Mouse (Mus musculus) liver, embryonic 12.5 days (tissue): Measurements from ENCODE around the gene Grin2b. TPM values are rescaled to one million over a fixed set of nuclear protein-coding genes. Genes with fewer than 3 reads are reported as not detected.

Experiments
- ATAC-seq: fragments of 200-750 bp; cut with Nextera tagmentation; 2 replicates; pipeline ENCODE4 v1.8.0; 2017; ENCODE audit warnings: moderate number of reproducible peaks, mild to moderate bottlenecking, moderate library complexity
- H3K27ac ChIP-seq: fragments of 300-500 bp; sonication (generic); 2 replicates; pipeline ENCODE4 v1.5.1; 2016; ENCODE audit warnings: mild to moderate bottlenecking
- H3K27me3 ChIP-seq: fragments of 300-500 bp; sonication (generic); replicated peaks from 2 replicates; pipeline ENCODE4 v1.6.1; 2016; ENCODE audit warnings: mild to moderate bottlenecking, moderate library complexity
- H3K36me3 ChIP-seq: fragments of 300-500 bp; sonication (generic); 2 replicates; pipeline ENCODE4 v1.6.1; 2016; ENCODE audit warnings: mild to moderate bottlenecking, moderate library complexity
- H3K4me1 ChIP-seq: fragments of 300-500 bp; sonication (generic); 2 replicates; pipeline ENCODE4 v1.6.1; 2016
- H3K4me2 ChIP-seq: fragments of 300-500 bp; sonication (generic); 2 replicates; pipeline ENCODE4 v1.6.1; 2016; ENCODE audit warnings: mild to moderate bottlenecking, moderate library complexity
- H3K4me3 ChIP-seq: fragments of 300-500 bp; sonication (generic); 2 replicates; pipeline ENCODE4 v1.5.1; 2016; ENCODE audit warnings: mild to moderate bottlenecking, moderate library complexity
- H3K9ac ChIP-seq: fragments of 300-500 bp; sonication (generic); 2 replicates; pipeline ENCODE4 v1.6.1; 2016; ENCODE audit warnings: mild to moderate bottlenecking, moderate library complexity
- H3K9me3 ChIP-seq: fragments of 300-500 bp; sonication (generic); replicated peaks from 2 replicates; pipeline ENCODE4 v1.6.1; 2016; ENCODE audit warnings: mild to moderate bottlenecking, moderate library complexity
- WGBS: fragments of 180-500 bp; shearing (Covaris S2); methylation state at CpG from one replicate; pipeline ENCODE4 v1.1.7; 2016; ENCODE audit not compliant: insufficient replicate concordance; 5-methylcytosine and 5-hydroxymethylcytosine counted together
- polyA plus RNA-seq: library from polyadenylated mRNA; unstranded; fragments of >200 nt; fragmentation: Nextera tagmentation; extraction: Ambion mirVana; gene quantifications from 2 replicates; pipeline ENCODE4 v1.2.1, GENCODE M21; 2016

The Grin2b gene
- polyA plus RNA-seq, 1 experiment from 2014 or later, result 0.26 TPM

- no peaks in the 10 kb centered on the region for H3K9me3 ChIP-seq
- ATAC-seq, result no peak
- no peak overlapping the region for H3K4me2 ChIP-seq
- WGBS, result 73% methylated on average over 11 of the region's 11 CpGs
- H3K4me1 ChIP-seq, result no peaks in the 10 kb centered on the region
- no peak overlapping the region for H3K9ac ChIP-seq
- H3K27me3 ChIP-seq, result no peaks in the 10 kb centered on the region
- no peak overlapping the region for H3K4me3 ChIP-seq
- H3K36me3 ChIP-seq, result no peaks in the 10 kb centered on the region
- H3K27ac ChIP-seq, result no peak overlapping the region
These were observed 11.2 kb downstream of the Grin2b start for GRCm38 (mm10) chr6:136162090-136162489.

DNA sequence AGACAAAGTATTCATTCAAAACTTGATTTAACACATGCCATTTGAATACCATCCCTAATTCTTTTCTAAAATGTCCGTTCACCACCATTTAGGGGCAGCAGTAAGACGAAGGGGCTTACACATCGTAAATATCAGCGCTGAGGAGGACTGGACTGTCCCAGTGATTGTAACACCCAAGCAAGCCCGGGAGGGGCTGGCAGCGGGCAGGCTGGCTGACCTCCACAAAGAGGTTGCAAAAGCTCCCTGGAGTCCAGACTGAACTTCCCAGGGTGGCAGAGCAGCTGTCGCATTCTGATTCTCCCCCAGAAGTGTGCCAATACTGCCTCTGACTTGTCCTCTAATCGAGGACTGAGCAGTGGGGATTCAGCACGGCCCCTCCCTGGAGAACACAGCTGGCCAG, 19.9 kb downstream of the Grin2b start:
- Histone ChIP-seq H3K27me3 (no peaks in the 10 kb centered on the region), H3K4me2 (no peak overlapping the region), H3K27ac (no peak overlapping the region), H3K9me3 (no peaks in the 10 kb centered on the region), H3K4me3 (no peak overlapping the region), H3K9ac (no peak overlapping the region), H3K36me3 (no peaks in the 10 kb centered on the region), H3K4me1 (no peaks in the 10 kb centered on the region)
- no peak for ATAC-seq
- 65% methylated on average over 9 of the region's 9 CpGs for WGBS

DNA sequence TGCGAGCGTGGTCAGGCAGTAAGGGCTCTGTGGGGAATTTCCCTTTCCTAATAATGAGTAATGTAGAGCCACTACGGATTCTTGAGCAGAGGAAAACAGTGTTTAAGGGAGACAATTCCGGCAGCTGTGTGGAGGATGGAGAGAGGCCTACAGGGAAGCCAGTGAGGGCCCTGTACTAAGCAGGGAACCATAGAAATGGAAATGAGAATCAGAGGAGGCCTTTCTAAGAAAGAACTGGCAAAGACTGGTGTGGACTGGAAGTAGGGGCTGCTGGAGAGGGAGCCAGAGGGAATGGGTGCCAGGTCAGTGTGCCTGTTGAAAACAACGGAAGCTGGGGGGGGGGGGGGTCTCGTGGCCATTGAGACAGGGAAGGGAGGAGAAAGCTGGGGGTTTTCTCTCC, 23.2 kb downstream of the Grin2b start:
- Histone ChIP-seq H3K9me3 (no peaks in the 10 kb centered on the region), H3K9ac (no peak overlapping the region), H3K4me3 (no peak overlapping the region), H3K27ac (no peak overlapping the region), H3K4me2 (no peak overlapping the region), H3K4me1 (no peaks in the 10 kb centered on the region), H3K36me3 (no peaks in the 10 kb centered on the region), H3K27me3 (no peaks in the 10 kb centered on the region)
- WGBS, result 54% methylated on average over 5 of the region's 6 CpGs
- ATAC-seq, result no peak

DNA sequence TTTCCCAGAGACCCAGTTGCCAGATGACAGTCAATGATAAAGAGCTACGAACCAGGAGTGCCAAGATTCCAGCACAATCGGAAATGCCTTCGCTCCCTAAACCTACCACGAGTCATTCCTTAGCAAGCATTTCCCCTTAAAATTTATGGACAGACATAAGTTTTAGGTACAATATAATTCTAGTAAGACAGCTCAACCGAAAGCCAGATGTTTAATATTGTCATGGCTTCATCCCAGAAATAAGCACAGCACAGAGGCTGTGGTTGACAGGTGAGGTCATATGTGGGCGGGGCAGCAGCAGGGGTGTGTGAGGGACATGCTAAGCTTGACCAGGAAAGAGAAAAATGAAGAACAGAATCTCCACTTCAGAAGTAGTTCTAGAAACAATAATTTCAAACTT, 33.3 kb downstream of the Grin2b start:
- WGBS, result 65% methylated on average over 6 of the region's 6 CpGs
- H3K9me3 ChIP-seq, result no peaks in the 10 kb centered on the region

GRCm38 (mm10) chr6:136130456-136130855, 42.9 kb downstream of the Grin2b start:
- 29% methylated on average over 10 of the region's 10 CpGs for WGBS
- Histone ChIP-seq H3K27ac (no peak overlapping the region), H3K4me3 (no peak overlapping the region), H3K4me2 (no peak overlapping the region), H3K36me3 (no peaks in the 10 kb centered on the region), H3K9me3 (no peaks in the 10 kb centered on the region), H3K4me1 (no peaks in the 10 kb centered on the region), H3K27me3 (no peaks in the 10 kb centered on the region), H3K9ac (no peak overlapping the region)
- no peak for ATAC-seq

More for the DNA sequence above, 33.3 kb downstream of the Grin2b start:
- H3K4me3 ChIP-seq, result no peak overlapping the region
- no peak overlapping the region for H3K27ac ChIP-seq
- H3K27me3 ChIP-seq, result no peaks in the 10 kb centered on the region
- no peak overlapping the region for H3K4me2 ChIP-seq
- ATAC-seq, result no peak
- H3K36me3 ChIP-seq, result no peaks in the 10 kb centered on the region
- no peak overlapping the region for H3K9ac ChIP-seq
- H3K4me1 ChIP-seq, result no peaks in the 10 kb centered on the region

GRCm38 (mm10) chr6:136122593-136122992, 50.7 kb downstream of the Grin2b start:
- no peaks in the 10 kb centered on the region for H3K4me1 ChIP-seq
- no peaks in the 10 kb centered on the region for H3K27me3 ChIP-seq
- no peak overlapping the region for H3K27ac ChIP-seq
- no peak overlapping the region for H3K9ac ChIP-seq
- WGBS, result 48% methylated on average over 3 of the region's 3 CpGs
- H3K4me3 ChIP-seq, result no peak overlapping the region
- ATAC-seq, result no peak
- no peak overlapping the region for H3K4me2 ChIP-seq
- H3K9me3 ChIP-seq, result peaks cover 9% of the 10 kb centered on the region; the same call in 1 of the 2 replicates
- no peaks in the 10 kb centered on the region for H3K36me3 ChIP-seq

DNA sequence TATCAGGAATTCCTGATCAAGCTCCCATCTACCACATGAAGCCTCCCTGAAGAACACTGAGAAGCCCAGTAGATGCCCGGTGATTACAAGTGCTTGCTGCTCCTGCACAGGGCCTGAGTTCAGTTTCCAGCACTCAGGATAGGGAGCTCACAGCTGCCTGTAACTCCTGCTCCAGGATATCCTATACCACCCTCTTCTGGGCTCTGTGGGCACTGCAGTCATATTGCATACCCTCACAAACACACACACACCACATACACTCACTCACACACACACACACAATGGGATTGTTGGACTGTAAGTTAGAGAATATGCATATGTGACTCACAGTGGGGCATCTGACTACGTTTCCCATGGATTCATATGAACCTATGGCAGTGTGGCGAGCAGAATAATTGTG, 55.9 kb downstream of the Grin2b start:
- 68% methylated on average over 3 of the region's 3 CpGs for WGBS
- H3K9ac ChIP-seq, result no peak overlapping the region

GRCm38 (mm10) chr6:136113639-136114410, 59.5 kb downstream of the Grin2b start:
- Histone ChIP-seq H3K4me3 (no peak overlapping the region), H3K27ac (no peak overlapping the region), H3K27me3 (no peaks in the 10 kb centered on the region), H3K36me3 (no peaks in the 10 kb centered on the region), H3K9ac (no peak overlapping the region), H3K4me2 (no peak overlapping the region), H3K4me1 (no peaks in the 10 kb centered on the region), H3K9me3 (no peaks in the 10 kb centered on the region)
- ATAC-seq, result no peak
- 53% methylated on average over 6 of the region's 6 CpGs for WGBS

More for the DNA sequence above, 55.9 kb downstream of the Grin2b start:
- Histone ChIP-seq H3K9me3 (0 out of 2 replicates have a peak, but pooled peaks cover 9% of the 10 kb centered on the region), H3K27me3 (no peaks in the 10 kb centered on the region), H3K27ac (no peak overlapping the region), H3K36me3 (no peaks in the 10 kb centered on the region), H3K4me1 (no peaks in the 10 kb centered on the region), H3K4me3 (no peak overlapping the region), H3K4me2 (no peak overlapping the region)
- ATAC-seq, result no peak

- no peak for ATAC-seq
- no peak overlapping the region for H3K27ac ChIP-seq
- no peak overlapping the region for H3K4me2 ChIP-seq
- no peak overlapping the region for H3K4me3 ChIP-seq
- 66% methylated on average over 6 of the region's 6 CpGs for WGBS
- H3K4me1 ChIP-seq, result no peaks in the 10 kb centered on the region
- H3K27me3 ChIP-seq, result no peaks in the 10 kb centered on the region
- no peak overlapping the region for H3K9ac ChIP-seq
- no peaks in the 10 kb centered on the region for H3K36me3 ChIP-seq
- H3K9me3 ChIP-seq, result no peaks in the 10 kb centered on the region
These were observed 64.1 kb downstream of the Grin2b start for GRCm38 (mm10) chr6:136109172-136109571.

DNA sequence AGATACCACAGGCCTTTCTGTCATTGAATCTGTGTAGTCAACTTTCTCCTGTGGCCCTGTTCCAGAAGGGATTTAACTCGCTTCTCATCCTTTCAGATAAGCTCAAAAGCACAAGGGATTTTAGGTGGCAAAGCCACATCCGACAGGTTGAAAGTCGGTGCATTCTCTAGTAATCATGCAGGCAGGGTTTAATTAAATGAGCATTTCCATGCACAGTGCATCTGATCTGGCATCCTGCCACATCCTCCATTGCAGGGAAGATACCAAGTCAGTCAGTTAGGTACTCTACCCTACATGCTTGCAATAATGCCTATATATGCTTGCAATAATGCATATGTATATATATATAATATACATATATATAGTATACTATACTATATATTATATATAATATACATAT, 64.8 kb downstream of the Grin2b start:
- no peak overlapping the region for H3K9ac ChIP-seq
- H3K4me1 ChIP-seq, result no peaks in the 10 kb centered on the region
- ATAC-seq, result no peak
- H3K9me3 ChIP-seq, result 0 out of 2 replicates have a peak, but pooled peaks cover 4% of the 10 kb centered on the region
- H3K27ac ChIP-seq, result no peak overlapping the region
- no peaks in the 10 kb centered on the region for H3K27me3 ChIP-seq
- 53% methylated on average over 3 of the region's 3 CpGs for WGBS
- H3K36me3 ChIP-seq, result no peaks in the 10 kb centered on the region
- no peak overlapping the region for H3K4me3 ChIP-seq
- H3K4me2 ChIP-seq, result no peak overlapping the region

DNA sequence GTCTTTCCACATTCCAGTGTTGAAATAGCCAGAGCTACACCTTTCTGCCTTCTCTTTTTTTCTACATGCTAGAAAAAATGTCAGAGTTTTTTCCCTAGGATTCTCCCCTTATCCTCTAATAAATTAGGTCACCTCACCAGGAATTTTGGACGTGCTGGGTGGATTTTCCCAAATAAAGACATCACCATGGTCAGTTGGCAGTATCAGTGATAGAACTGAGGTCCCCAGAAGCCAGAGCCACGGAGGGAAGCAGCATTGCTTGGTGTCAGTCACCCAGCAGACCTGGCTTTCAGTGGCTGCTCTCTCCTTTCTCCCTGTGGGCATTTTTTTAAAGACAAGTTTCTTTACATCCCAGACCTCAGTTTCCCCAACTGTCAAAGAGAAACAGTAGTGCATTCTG, 68.1 kb downstream of the Grin2b start:
- H3K9ac ChIP-seq, result no peak overlapping the region
- WGBS, result 34% methylated on average over 2 of the region's 2 CpGs
- no peak overlapping the region for H3K4me2 ChIP-seq
- no peaks in the 10 kb centered on the region for H3K27me3 ChIP-seq
- H3K27ac ChIP-seq, result no peak overlapping the region
- no peaks in the 10 kb centered on the region for H3K4me1 ChIP-seq
- no peak for ATAC-seq
- H3K9me3 ChIP-seq, result 0 out of 2 replicates have a peak, but pooled peaks cover 5% of the 10 kb centered on the region
- no peaks in the 10 kb centered on the region for H3K36me3 ChIP-seq
- no peak overlapping the region for H3K4me3 ChIP-seq

DNA sequence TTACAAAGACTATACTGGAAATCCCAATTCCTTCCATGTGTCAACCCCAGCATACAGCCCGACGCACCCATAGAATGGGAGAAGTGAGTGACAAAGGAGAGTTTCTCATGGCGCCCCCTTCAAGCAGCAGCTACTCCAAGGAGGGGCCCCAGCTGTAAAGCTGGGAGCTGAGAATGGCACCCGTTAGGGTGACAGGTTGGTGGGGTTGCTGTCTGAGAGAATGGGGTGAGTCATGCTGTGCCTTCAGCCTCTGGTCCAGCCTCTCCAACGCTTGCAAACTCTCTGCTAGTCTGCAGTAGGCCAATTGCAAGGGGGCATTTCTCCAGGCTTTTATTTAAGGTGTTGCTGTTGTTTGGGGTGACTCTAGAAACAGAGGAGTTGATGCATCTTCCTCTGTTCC, 73.1 kb downstream of the Grin2b start:
- no peaks in the 10 kb centered on the region for H3K4me1 ChIP-seq
- 64% methylated on average over 5 of the region's 5 CpGs for WGBS
- H3K4me2 ChIP-seq, result no peak overlapping the region
- no peaks in the 10 kb centered on the region for H3K27me3 ChIP-seq
- no peak overlapping the region for H3K9ac ChIP-seq
- 0 out of 2 replicates have a peak, but pooled peaks cover 5% of the 10 kb centered on the region for H3K9me3 ChIP-seq
- no peaks in the 10 kb centered on the region for H3K36me3 ChIP-seq
- no peak overlapping the region for H3K27ac ChIP-seq
- H3K4me3 ChIP-seq, result no peak overlapping the region
- ATAC-seq, result no peak

- Histone ChIP-seq H3K27ac (no peak overlapping the region), H3K4me1 (no peaks in the 10 kb centered on the region), H3K36me3 (no peaks in the 10 kb centered on the region), H3K4me3 (no peak overlapping the region), H3K27me3 (no peaks in the 10 kb centered on the region), H3K9me3 (no peaks in the 10 kb centered on the region), H3K9ac (no peak overlapping the region), H3K4me2 (no peak overlapping the region)
- ATAC-seq, result no peak
- 21% methylated on average over 1 of the region's 1 CpGs for WGBS
These were observed 77.0 kb downstream of the Grin2b start for GRCm38 (mm10) chr6:136096269-136096668.
